Mouse (Mus musculus): ENCODE measurements around the gene Ppt2.

DNA sequence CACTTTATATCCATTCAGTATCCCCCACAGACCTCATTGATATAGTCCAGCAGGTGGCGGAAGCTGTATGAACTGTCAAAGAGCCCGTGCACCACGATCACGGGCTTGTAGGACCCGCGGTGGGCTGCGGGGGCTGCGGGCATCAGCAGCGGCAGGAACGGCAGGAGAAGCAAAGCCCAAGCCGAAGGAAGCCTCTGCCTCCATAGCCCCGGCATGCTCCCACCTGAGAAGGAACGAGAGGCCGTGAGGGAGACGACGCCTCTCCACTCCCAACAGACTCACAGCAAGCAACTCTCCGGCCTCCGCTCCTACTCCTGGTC lies 1.6 kb downstream of the Ppt2 start:
- no peak for TF ChIP-seq CTCF (IDR thresholded peaks at IDR 0.05; ENCODE audit: low read depth, low read length)
- no peak for TF ChIP-seq POLR2A (IDR thresholded peaks at IDR 0.05; ENCODE audit: borderline replicate concordance, low read depth, low read length)

Measured in bone marrow macrophage, adult 2 months (primary cell).